Mouse (Mus musculus): ENCODE measurements around the gene Abca13. TPM values are rescaled to one million over a fixed set of nuclear protein-coding genes. Genes with fewer than 3 reads are reported as not detected.
"Not testable (repeated sequence)": the region's sequence is repeated elsewhere in the genome, so short reads cannot be mapped to it uniquely, and the experiment has no call there.

The Abca13 gene
- polyA plus RNA-seq, 1 experiment: 0.15 TPM

DNA sequence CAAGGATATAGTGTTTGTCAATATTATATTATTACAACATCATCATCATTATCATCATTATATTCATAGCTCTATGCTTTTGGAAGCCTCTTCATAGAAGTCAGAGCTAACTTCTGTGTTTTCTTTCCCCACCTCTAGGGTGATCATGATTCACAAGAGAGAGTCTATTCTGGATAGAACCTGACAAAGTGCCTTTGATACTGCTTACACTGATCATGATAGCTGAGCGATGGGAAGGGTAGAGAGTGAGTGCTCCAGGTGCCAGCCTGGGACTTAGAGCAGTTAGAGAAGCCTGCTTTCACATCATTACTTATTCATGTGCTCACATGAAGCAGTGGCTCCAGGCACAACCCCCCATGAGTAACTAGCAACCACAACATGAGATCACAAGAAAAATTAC is 280.7 kb downstream of the Abca13 start:
- no peak overlapping the region for H3K4me3 ChIP-seq (ENCODE audit: control insufficient read depth, insufficient read depth, low read length)
- DNase-seq: no peak
- no peaks in the 10 kb centered on the region for H3K4me1 ChIP-seq (replicated peaks; ENCODE audit: control insufficient read depth, insufficient read depth, low read length)
- TF ChIP-seq CTCF (IDR thresholded peaks at IDR 0.05; ENCODE audit: borderline replicate concordance, control insufficient read depth, extremely low read depth, insufficient read depth, low read length, poor library complexity) (no peak), POLR2A (IDR thresholded peaks at IDR 0.05; ENCODE audit: control insufficient read depth, extremely low read depth, insufficient read depth, low read length, poor library complexity) (no peak)
- WGBS: 100% methylated on average over 1 of the region's 1 CpGs
- no peaks in the 10 kb centered on the region for H3K36me3 ChIP-seq (ENCODE audit: control insufficient read depth, insufficient read depth, low read length)
- no peak overlapping the region for H3K27ac ChIP-seq (ENCODE audit: control insufficient read depth, insufficient read depth, low read length)
- no peaks in the 10 kb centered on the region for H3K27me3 ChIP-seq (ENCODE audit: control insufficient read depth, insufficient read depth, low read length)

DNA sequence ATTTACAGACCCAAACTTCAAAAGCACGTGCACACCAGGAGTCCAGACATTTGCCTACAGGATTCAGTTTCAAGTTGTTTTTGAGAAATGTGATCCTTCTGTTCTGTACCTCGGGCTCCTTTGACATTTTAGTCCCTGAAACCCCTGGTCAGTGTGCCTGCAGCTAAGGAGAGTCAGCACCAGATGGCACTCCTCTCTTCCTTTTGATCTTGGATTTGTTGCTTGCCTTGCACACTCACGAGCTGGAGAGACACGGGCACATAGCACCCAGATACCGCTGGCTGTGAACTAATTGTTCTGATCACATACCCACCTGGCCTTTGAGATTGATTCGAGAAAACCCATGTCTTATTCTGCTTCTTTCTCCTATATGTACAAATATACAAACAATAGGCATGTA is 289.8 kb downstream of the Abca13 start:
- H3K27ac ChIP-seq (ENCODE audit: control insufficient read depth, insufficient read depth, low read length): no peak overlapping the region
- 23% methylated on average over 6 of the region's 6 CpGs for WGBS
- no peaks in the 10 kb centered on the region for H3K36me3 ChIP-seq (ENCODE audit: control insufficient read depth, insufficient read depth, low read length)
- TF ChIP-seq CTCF (IDR thresholded peaks at IDR 0.05; ENCODE audit: borderline replicate concordance, control insufficient read depth, extremely low read depth, insufficient read depth, low read length, poor library complexity) (no peak), POLR2A (IDR thresholded peaks at IDR 0.05; ENCODE audit: control insufficient read depth, extremely low read depth, insufficient read depth, low read length, poor library complexity) (no peak)
- H3K4me3 ChIP-seq (ENCODE audit: control insufficient read depth, insufficient read depth, low read length): no peak overlapping the region
- H3K27me3 ChIP-seq (ENCODE audit: control insufficient read depth, insufficient read depth, low read length): no peaks in the 10 kb centered on the region
- H3K4me1 ChIP-seq (replicated peaks; ENCODE audit: control insufficient read depth, insufficient read depth, low read length): no peaks in the 10 kb centered on the region
- DNase-seq: no peak

DNA sequence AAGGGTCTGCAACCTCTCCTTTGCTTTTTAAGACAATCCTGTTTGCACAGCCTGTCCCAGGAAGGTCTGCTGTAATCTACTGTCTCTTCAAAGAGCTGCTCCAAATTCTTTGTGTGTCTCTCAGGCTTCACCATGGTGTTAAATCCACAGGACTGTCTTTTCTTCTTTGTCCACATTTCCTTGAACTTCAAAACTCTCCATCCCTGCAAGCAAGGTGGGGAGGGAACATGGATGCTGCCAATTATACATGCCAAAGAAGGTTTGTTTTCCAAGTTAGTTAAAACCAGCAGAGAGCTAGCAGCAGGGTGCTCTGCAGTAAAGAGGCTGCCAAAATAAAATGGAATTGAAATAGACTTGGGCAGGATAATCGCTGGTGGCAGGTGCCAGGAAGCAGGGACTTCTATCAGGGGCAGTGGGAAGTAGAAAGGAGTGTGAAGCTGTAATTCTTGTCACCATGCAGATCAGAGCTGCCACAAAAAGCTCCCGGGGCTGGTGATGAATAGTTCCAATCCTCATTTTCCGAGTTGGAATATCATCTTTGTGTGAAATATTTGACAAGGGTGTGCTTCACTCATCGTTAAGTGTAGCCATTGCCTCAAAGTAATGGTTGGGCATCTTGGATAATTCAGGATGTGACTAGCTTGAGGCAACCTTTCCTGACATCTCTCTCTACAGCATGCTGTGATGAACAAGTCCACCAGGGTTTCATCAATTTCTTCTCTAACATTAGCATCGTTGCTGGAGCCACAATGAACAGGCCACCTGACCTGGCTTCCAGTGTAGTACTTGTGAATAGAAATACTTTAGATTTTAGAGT is 308.8 kb downstream of the Abca13 start:
- DNase-seq: no peak
- no peaks in the 10 kb centered on the region for H3K36me3 ChIP-seq (ENCODE audit: control insufficient read depth, insufficient read depth, low read length)
- H3K27ac ChIP-seq (ENCODE audit: control insufficient read depth, insufficient read depth, low read length): no peak overlapping the region
- TF ChIP-seq POLR2A (IDR thresholded peaks at IDR 0.05; ENCODE audit: control insufficient read depth, extremely low read depth, insufficient read depth, low read length, poor library complexity): no peak
- TF ChIP-seq CTCF (IDR thresholded peaks at IDR 0.05; ENCODE audit: borderline replicate concordance, control insufficient read depth, extremely low read depth, insufficient read depth, low read length, poor library complexity): no peak
- H3K4me1 ChIP-seq (replicated peaks; ENCODE audit: control insufficient read depth, insufficient read depth, low read length): no peaks in the 10 kb centered on the region
- no peak overlapping the region for H3K4me3 ChIP-seq (ENCODE audit: control insufficient read depth, insufficient read depth, low read length)
- WGBS: 77% methylated on average over 5 of the region's 5 CpGs
- H3K27me3 ChIP-seq (ENCODE audit: control insufficient read depth, insufficient read depth, low read length): no peaks in the 10 kb centered on the region

DNA sequence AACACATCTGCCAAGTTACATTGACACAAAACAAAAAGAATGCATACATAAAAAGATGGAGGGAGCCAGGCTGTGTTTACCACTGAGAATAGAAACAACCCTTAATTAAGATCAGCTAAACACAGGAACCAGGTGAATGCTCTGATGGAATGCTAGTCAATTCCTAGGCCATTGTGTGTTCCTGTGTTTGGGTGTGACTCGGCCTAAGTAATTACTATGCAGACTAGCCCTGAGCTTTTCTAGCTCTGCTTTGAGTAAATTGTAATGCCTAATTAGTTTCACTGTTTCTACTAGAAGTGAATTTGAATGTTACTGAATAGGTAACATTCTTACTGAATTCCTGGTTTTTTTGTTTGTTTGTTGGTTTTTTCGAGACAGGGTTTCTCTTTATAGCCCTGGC is 323.2 kb downstream of the Abca13 start:
- H3K27ac ChIP-seq (ENCODE audit: control insufficient read depth, insufficient read depth, low read length); H3K4me3 ChIP-seq (ENCODE audit: control insufficient read depth, insufficient read depth, low read length); H3K36me3 ChIP-seq (ENCODE audit: control insufficient read depth, insufficient read depth, low read length); DNase-seq; H3K4me1 ChIP-seq (replicated peaks; ENCODE audit: control insufficient read depth, insufficient read depth, low read length); H3K27me3 ChIP-seq (ENCODE audit: control insufficient read depth, insufficient read depth, low read length): not testable (repeated sequence)
- 89% methylated on average over 2 of the region's 2 CpGs for WGBS

DNA sequence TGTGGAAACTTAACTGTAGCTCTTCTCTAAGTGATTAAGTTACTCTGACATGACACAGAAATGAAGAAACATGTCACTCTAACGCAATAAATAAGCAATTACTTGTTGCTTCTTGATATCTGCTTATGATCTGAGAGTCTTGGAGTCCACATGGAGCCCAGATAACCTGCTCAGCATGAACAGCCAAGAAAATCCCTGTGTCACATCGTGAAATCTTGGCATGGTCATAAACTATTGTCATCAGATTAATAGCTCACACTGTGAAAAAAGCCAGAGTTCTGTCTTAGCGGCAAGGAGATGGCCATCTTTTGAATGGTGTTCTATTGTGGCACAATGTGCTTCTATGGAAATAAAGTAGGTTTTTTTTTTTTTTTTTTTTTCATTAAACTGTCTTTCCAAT is 336.8 kb downstream of the Abca13 start:
- Histone ChIP-seq H3K4me3 (ENCODE audit: control insufficient read depth, insufficient read depth, low read length) (no peak overlapping the region), H3K27ac (ENCODE audit: control insufficient read depth, insufficient read depth, low read length) (no peak overlapping the region), H3K36me3 (ENCODE audit: control insufficient read depth, insufficient read depth, low read length) (no peaks in the 10 kb centered on the region), H3K4me1 (replicated peaks; ENCODE audit: control insufficient read depth, insufficient read depth, low read length) (no peaks in the 10 kb centered on the region), H3K27me3 (ENCODE audit: control insufficient read depth, insufficient read depth, low read length) (no peaks in the 10 kb centered on the region)
- TF ChIP-seq POLR2A (IDR thresholded peaks at IDR 0.05; ENCODE audit: control insufficient read depth, extremely low read depth, insufficient read depth, low read length, poor library complexity): no peak
- TF ChIP-seq CTCF (IDR thresholded peaks at IDR 0.05; ENCODE audit: borderline replicate concordance, control insufficient read depth, extremely low read depth, insufficient read depth, low read length, poor library complexity): no peak
- 91% methylated on average over 3 of the region's 3 CpGs for WGBS
- DNase-seq: no peak

DNA sequence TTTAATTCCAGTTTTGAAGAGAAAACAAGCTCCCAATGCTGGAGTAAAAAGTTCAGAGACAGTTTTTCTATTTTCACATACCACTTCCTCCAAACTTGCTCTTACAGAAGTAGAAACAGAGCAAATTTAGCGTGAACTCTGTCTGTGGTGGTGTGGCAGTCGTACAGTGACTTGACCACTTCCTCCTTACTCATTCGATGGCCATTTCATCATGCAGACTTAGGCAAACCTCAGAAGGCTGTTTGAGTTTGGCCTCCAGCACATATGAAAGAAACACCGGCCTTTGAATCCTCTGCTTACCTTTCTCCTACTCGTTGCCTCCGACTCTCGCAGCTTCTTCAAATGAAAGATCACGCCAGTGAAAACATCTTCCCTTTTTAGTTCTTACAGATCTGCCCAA is 340.0 kb downstream of the Abca13 start:
- no peak for DNase-seq
- H3K4me3 ChIP-seq (ENCODE audit: control insufficient read depth, insufficient read depth, low read length): no peak overlapping the region
- no peaks in the 10 kb centered on the region for H3K36me3 ChIP-seq (ENCODE audit: control insufficient read depth, insufficient read depth, low read length)
- no peaks in the 10 kb centered on the region for H3K4me1 ChIP-seq (replicated peaks; ENCODE audit: control insufficient read depth, insufficient read depth, low read length)
- TF ChIP-seq POLR2A (IDR thresholded peaks at IDR 0.05; ENCODE audit: control insufficient read depth, extremely low read depth, insufficient read depth, low read length, poor library complexity) (no peak), CTCF (IDR thresholded peaks at IDR 0.05; ENCODE audit: borderline replicate concordance, control insufficient read depth, extremely low read depth, insufficient read depth, low read length, poor library complexity) (no peak)
- no peak overlapping the region for H3K27ac ChIP-seq (ENCODE audit: control insufficient read depth, insufficient read depth, low read length)
- H3K27me3 ChIP-seq (ENCODE audit: control insufficient read depth, insufficient read depth, low read length): no peaks in the 10 kb centered on the region
- 7% methylated on average over 8 of the region's 8 CpGs for WGBS

DNA sequence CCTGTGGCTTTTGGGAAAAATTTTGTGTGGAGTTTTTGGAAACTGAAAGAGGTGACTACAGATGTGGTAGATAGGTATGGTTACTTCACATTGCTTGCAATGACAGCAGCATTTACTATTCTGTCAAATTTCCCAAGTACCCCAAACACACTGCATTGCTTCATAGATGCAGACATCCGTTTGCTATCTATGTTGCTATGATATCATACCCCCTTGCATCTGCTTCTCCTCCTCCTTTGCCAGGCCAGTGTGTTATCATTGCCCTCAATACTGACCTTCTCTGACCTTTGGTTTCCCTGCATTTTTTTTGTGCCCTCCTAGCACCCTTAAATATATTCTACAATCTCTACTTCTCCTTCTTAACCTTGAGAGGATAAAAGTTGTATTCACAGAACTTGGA is 341.4 kb downstream of the Abca13 start:
- no peak overlapping the region for H3K4me3 ChIP-seq (ENCODE audit: control insufficient read depth, insufficient read depth, low read length)
- H3K4me1 ChIP-seq (replicated peaks; ENCODE audit: control insufficient read depth, insufficient read depth, low read length): no peaks in the 10 kb centered on the region
- no peaks in the 10 kb centered on the region for H3K27me3 ChIP-seq (ENCODE audit: control insufficient read depth, insufficient read depth, low read length)
- no peaks in the 10 kb centered on the region for H3K36me3 ChIP-seq (ENCODE audit: control insufficient read depth, insufficient read depth, low read length)
- H3K27ac ChIP-seq (ENCODE audit: control insufficient read depth, insufficient read depth, low read length): no peak overlapping the region
- 82% methylated on average over 1 of the region's 1 CpGs for WGBS
- no peak for TF ChIP-seq CTCF (IDR thresholded peaks at IDR 0.05; ENCODE audit: borderline replicate concordance, control insufficient read depth, extremely low read depth, insufficient read depth, low read length, poor library complexity)
- DNase-seq: no peak

Measured in thymus, adult 2 months (tissue).